Mouse (Mus musculus) heart, postnatal 36 days (tissue): ENCODE results near the gene Acadm. TPM values are rescaled to one million over a fixed set of nuclear protein-coding genes. Genes with fewer than 3 reads are reported as not detected.

Source experiments
- DNase-seq, 2 experiments: peaks; one replicate each; pipeline ENCODE4 v3.0.0; 2021 to 2022
- intact Hi-C: fragments of 180-260 bp; cut with DNase I; formaldehyde crosslinking; loops from one replicate; pipeline ENCODE4 v1.15.1; 2025
- total RNA-seq, 2 experiments: library from RNA; stranded (reverse); gene quantifications; 2 replicates each; pipeline ENCODE4 v1.2.3; 2021

Acadm gene
- 1,000 to 10,000 TPM; 1,212 to 1,313 TPM for total RNA-seq

DNA sequence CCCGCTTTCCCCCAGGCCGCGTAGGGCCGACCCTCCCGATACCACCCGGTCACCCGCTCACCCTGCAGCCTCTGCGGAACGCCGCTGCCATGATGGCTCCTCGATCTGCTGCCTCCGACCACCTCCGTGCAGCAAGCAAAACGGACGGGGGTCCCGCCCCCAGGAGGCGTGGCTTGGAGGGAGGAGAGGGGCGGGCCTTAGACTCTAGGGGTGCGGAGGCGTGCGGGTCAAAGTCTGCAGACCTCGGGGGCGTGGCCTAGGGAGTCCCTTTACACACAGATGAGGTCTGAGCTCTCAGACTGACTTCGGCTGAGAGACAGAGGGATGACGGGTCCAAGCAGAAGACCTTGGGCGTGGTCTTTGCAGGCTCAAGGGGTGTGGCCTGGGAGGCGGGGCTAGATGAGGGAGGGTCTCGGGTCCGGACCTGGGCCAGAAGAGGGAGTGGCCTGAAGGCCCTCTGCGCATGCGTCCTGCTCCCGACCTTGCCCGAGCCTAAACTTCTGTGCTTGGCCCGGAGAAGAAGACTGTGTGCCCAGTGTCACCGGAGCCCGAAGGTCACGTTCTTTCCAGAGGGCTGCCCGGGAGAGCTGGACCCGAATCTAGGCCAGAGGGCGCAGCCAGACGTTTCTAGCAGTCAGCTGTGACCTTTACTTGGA lies at the start of gene Acadm:
Gene Acadm (minus strand): TSS at position 298 of the 656 bp plus-strand sequence.
- intact Hi-C loops = loop anchor here (1.0 to 10.0 kb wide), 2 partner anchors 31 to 650 kb away; partner anchors contain the start of genes Cryz, Rabggtb and Tyw3

DNA sequence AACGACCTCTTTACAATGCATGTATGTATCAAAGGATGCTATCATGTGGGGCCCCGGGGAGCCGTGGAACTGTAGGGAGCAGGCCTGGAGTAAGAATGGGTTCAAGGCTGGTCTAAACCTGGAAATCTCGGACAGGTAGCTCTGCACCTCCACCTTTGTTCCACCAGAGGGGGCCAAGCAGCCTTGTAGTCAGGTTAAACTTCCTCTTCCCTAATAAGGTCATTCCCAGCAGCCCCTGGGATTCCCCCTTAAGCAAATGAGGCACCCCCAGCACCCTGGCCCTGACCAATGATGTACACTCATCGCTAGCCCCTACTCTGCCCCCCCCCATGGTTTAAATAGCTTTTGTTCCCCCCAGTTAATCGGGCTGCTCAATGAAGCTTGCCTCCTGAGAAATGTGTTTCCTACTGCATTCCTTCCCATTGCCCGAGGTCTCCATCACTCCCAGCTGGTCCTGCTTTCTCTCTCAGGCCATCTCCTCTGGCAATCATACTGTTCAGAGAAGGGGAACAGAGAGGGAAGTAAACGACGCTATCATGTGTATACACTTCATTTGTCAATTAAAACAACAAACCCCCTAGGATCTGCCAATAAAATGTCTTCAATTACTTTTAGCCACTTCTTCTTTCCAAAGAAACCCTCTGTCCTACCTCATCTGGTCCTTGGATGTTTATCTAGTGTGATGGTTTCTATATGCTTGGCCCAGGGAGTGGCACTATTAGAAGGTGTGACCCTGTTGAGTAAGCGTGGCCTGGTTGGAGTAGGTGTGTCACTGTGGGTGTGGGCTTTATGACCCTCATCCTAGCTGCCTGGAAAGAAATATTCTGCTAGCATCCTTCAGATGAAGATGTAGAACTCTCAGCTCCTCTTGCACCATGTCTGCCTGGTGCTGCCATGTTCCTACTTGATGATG lies 40.3 kb upstream of the Acadm start:
- no peak for DNase-seq
- intact Hi-C loops = loop anchor here (1.0 kb wide), 1 partner anchor 242 kb away; no protein-coding TSS in a partner anchor

More for the DNA sequence above, at the start of gene Acadm:
- DNase-seq = peak; percentile 98 to 99

DNA sequence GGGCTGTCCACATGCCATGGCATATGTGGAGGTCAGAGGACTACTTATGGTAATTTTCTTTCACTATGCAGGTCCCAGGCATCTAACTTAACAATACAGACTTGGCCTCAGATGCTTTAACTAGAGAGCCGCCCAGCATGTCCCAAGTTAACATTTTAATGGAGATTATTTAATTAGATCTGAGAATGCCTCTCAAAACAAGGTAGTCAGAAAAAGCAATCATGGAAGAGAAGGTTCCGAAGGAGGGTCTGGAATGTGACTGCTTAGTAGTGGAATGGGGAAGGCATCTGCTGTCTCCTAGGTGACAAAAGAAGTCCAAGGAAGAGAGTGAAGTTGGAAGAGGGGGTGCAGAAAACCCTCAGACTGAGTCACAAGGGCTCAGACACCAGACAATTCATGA lies 36.2 kb upstream of the Acadm start:
- intact Hi-C loops = no loop called here
- DNase-seq = no peak

DNA sequence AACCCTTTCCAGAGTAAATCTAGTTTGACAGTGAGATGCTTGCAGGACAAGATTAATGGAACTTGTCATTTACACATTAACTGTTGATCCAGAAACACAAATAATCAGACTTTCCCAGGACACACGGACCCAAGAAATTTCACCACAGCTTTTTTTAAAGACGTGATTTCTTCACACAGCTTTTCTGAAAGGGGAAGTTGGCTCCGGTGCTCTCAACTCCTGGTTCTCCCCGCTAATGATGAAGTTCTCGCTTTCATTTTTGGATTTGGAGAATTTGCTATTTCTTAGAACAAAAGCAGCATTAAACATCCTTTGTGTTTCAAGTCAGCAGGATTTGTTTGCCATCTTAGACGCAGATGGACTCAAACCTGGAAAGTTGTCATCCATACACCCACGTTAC lies 31.4 kb upstream of the Acadm start:
- no peak for DNase-seq
- intact Hi-C loops = no loop called here

DNA sequence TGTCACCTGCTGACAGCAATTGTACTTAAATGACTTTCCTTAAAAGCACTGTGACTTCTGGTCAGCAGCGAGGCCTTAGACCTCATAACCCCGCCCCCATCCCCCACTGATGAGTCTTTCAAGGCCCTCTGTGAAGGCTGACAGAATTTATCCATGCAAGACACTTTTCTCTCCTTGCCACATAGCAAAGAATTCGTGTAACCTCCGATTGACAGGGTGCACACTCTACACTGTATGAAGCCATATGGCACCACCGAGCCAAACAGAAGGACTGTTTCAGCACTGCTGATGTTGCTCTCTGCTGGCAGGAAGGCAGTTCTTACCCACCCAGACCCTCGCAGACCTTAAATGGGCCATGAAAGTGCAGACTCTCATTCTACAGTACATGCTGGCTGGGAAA lies 30.6 kb upstream of the Acadm start:
- DNase-seq = no peak
- intact Hi-C loops = no loop called here

DNA sequence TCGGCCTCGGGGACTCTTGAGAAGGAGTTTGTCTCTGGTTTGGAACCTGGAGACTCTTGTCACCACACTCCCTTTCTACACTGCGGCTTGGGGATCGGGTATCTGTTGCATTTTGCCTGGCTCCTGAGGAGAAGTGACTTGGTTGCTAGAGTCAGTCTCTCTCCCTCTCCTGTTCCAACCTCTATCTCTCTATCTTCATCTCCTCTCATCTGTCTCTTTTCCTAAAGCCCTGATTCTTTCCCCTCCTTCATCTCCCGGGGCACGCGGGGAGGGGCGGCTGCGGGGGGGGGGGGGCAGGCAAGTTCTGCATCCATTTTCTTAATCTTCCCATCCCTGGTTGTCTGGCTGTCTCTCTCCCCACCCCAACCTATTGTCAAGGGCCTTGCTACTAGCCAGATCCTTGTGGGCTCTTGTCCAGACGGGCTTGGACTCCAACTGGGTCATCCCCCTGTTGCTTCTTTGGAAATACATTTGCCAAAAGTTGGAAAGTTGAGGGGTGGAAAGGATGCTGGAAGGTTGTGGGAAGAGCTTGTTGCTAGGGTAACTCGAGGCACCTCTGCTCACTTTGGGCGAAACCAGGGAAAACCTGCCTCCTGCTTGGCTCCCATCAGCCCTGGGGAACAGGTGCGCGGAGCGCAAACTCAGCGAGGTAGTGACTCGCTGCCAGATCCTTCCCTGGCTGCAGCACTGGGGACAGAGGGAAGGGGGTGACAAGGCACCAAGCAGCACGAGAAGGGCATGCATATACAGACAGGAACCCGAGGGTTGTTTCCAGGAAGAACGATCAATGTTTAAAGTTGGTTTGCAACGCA lies 29.7 kb upstream of the Acadm start:
- intact Hi-C loops = no loop called here
- no peak for DNase-seq

DNA sequence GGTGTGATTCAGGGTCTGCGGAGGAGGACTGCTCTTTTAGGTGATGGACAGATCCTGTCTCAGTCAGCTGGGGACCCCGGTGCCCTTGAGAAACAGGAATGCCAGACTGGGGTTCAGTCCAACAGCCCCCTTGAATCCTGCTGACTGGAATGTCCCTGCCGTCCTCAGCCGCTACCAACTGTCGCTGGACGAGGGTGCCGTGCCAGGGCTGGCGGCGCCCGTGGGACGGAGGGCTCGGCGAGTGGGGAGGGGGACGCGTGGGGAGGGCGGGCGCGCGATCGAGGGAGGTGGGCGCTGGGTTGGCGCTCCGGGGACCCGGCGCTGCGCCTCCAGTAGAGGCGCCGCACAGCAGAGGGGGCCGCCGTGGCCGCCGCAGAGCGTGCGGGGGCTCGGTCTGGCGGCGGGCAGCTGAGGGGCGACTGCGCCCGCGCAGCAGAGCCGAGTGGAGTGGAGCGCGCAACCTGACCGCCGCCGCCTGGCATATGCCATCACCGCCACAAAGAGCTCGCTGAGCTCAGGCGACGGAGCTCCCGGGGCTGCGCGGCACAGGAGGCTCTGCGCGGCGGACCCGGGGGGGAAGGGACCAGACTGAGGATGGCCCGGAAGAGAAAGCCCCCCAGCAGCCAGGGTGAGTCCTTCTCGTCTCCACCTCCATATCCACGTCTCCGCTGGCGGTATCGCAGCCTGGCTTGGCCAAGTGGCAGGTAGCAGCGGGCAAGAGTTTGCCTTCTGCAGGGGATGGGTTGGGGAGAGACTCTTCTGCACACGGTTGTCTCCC lies 28.9 kb upstream of the Acadm start, which contains the start of gene Slc44a5:
Gene Slc44a5 (plus strand): TSS at position 266 of the 778 bp plus-strand sequence.
- DNase-seq = peak in 1 of 2 experiments; percentile 3

DNA sequence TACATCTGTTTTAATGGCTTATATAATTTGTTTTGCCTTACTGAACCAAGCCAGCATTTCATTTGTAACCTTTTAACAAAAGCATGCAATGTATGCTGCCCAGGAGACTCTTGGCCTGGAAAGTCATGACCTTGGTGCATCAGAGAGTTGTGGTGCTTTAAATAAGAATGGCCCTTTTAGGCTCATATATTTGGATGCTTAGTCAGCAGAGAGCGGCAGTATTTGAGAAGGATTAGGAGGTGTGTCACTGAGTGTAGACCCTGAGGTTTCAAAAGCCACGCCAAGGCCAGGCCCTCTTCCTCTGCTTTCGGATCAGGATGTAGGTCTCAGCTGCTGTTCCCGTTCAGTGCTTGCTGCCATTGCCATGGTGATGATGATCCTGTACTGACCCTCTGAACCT lies 25.0 kb upstream of the Acadm start:
- intact Hi-C loops = no loop called here
- no peak for DNase-seq

More for the DNA sequence above, 28.9 kb upstream of the Acadm start, which contains the start of gene Slc44a5:
- intact Hi-C loops = no loop called here

DNA sequence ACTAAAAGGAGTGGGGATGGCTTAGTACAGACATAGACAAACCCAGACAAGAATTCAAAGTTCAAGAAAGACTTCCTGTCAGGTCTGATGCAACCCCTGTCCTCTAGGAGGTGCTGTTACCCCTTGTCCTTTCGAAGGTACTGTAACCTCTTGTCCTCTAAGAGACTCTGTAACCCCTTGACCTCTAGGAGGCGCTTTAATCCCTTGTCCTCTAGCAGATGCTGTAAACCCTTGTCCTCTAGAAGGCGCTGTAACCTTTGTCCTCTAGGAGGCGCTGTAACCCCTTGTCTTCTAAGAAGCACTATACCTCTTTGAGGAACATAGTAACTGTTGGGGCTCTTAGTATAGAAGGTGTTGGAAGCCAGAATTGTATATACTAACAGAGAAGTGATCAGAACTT lies 24.1 kb upstream of the Acadm start:
- DNase-seq = no peak
- intact Hi-C loops = no loop called here

DNA sequence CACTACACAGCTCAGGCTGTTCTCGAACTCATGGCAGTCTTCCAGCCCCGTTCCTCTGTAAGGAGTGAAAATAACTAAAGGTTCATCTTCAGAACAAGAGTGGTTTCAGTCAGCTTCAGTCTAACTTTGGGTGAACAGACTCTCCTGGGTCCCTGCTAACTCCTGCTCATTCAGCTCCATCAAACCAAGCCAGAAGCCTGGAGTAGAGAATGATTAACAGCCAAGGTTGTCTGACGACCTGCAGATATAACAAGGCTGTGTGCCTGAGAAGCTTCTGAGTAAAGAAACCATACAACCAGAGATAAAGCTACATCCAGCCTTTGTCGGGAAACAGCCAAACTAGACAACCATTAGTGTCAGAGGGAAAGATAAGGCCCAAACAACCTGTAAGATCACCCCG lies 23.0 kb upstream of the Acadm start:
- intact Hi-C loops = no loop called here
- DNase-seq = no peak

DNA sequence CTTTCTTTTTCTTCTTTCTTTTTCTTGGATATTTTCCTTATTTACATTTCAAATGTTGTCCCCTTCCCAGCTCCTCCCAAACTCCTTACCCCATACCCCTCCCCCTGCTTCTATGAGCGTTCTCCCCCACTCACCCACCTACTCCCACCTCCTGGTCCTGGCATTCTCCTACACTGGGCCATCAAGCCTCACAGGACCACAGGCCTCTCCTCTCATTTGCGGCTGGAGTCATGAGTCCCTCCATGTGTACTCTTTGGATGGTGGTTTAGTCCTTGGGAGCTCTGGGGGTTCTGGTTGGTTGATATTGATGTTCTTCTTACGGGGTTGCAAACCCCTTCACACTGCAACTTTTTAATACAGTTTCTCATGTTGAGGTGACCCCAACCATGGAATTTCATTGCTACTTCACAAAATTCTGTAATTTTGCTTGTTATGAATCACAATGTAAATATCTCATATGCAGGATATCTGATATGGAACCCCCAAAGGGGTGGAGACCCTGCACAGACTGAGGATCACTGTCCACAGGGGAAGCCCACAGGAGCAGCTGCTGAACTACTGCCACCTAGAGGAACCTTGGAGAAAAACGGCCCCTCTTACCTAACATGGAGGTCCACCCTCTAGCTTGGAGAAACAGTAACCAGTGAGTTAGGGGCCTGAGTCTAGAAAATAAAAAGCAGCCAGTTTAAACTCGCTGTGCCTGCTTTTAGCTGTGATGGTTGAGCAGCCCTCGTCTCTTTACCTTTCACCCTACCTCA lies 17.4 kb upstream of the Acadm start:
- no peak for DNase-seq
- intact Hi-C loops = loop anchor here (5.0 kb wide), 1 partner anchor 610 kb away; no protein-coding TSS in a partner anchor

DNA sequence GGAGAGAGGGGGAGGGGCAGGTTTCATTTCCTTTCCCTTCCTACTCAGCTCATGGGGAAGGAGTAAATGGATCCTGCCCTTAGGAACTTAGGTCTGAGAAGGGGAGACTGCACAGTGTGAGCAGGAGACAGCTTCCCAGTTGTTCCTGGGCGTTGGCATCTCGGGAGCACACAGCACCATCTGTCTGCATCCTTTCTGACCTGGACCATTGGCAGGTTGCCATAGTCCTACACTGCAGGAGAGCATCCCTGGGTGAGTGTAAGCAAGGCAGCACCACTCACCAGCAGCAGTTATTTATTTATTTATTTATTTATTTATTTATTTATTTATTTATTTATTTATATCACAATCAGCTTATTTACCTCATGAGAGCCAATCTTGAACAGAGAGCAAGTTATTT lies 16.5 kb upstream of the Acadm start:
- intact Hi-C loops = loop anchor here (5.0 kb wide), 1 partner anchor 611 kb away; no protein-coding TSS in a partner anchor
- DNase-seq = no peak

DNA sequence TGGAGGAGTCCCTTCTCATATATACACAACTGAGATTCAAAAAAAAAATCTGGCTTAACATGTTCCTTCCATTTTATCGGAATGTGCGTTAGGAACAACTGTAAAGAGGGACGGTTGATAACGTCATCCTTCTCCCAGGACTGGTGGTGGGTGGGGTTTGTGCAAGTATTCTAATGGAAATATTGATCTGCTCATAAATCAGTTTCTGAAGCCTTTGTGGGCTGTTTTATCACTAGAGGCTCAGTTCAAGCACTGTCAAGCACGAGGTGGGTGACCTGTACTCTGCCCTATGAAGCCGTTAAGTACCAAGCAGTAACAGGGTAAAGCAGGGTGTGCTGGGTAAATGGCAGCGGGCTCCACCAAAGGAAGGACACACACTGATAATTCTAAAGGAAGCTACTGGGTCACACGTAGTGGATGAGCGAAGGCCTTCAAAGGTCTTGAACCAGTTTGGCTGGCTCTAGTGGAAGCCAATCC lies 15.3 kb upstream of the Acadm start:
- no peak for DNase-seq
- intact Hi-C loops = loop anchor here (1.0 to 5.0 kb wide), 2 partner anchors 267 to 613 kb away; no protein-coding TSS in a partner anchor

DNA sequence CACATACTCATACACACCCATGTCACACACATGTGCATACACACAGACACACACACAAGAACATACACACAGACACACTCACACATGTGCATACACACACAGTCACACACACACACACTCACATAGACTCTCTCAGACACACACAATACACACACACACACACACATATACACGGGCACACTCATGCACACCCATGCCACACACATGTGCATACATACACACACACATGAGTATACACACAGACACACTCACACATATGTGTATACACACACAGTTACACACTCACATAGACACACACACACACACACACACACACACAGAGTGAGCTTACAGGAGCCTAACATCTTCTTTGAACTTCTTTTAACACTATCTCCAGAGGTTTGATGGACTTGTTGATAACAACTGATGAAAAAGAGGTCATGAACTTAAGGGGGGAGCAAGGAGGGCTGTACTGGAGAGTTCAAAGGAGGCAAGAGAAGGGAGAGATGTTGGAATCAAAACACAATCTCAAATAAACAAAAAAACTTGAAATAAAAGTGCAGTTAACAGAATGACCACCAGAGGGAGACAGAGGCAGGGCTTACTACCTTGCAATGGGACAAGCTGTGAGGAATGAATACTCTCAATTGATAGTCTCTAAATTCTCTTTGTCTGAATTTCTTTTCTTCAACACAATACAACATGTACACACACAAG lies 14.8 kb upstream of the Acadm start:
- intact Hi-C loops = loop anchor here (1.0 kb wide), 1 partner anchor 267 kb away; no protein-coding TSS in a partner anchor
- DNase-seq = no peak

DNA sequence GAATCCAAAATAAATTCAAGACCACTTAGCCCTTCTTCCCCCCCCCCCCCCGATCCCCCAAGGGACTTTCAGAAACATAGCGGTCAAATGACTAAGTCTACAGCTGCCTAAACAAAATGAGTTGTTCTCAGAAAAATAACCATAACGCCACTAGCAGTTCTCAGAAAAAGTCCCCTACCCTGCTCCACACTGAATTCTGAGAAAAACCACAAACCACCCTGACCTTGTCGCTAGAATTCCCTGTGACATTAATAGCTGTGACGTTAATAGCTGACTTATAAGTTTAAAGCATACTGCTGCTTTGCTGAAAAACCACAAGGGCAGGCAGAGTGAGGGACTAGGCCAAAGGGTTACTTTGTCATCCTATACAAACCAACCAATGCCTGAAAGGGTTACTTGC lies 13.5 kb upstream of the Acadm start:
- intact Hi-C loops = no loop called here
- no peak for DNase-seq

DNA sequence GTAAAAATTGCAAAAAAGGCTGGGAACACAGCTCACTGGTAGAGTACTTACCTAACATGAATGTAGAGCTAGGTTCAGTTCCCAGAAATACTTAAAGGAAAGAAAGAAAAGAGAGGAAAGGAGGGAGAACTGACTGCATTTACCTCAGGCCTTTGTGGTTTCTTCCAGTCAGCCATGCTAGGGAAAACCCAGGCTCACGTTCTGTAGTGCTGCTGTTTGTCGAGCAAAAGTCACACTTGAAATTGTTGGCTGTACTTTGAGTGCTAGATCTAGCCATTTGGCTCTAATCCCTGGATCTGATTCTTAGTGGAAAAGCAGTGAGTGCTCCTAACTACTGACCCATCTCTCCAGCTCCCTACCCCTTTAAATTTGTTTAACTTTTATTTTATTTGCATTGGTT lies 3.7 kb upstream of the Acadm start:
- intact Hi-C loops = loop anchor here (10.0 kb wide), 1 partner anchor 647 kb away; the partner anchor contains the start of genes Cryz and Tyw3
- no peak for DNase-seq

DNA sequence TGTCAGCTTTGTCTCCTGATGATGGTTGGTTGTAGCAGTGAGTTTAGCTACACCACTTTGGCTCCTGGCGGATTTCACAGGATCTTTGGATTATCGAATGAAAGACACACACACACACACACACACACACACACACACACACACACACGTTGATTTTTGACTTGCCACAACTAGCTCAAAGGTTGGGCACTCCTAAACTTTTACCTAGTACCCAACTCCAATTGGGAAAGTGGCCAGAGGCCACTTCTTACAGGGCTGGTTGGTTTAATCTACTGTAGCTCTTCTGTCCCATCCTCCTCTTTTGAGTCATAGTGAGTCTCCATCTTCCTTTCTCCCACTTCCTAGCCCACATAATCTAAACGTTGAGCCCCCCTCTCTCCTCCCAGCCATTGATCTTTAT lies 2.8 kb upstream of the Acadm start:
- no peak for DNase-seq
- intact Hi-C loops = loop anchor here (10.0 kb wide), 1 partner anchor 648 kb away; the partner anchor contains the start of genes Cryz and Tyw3

DNA sequence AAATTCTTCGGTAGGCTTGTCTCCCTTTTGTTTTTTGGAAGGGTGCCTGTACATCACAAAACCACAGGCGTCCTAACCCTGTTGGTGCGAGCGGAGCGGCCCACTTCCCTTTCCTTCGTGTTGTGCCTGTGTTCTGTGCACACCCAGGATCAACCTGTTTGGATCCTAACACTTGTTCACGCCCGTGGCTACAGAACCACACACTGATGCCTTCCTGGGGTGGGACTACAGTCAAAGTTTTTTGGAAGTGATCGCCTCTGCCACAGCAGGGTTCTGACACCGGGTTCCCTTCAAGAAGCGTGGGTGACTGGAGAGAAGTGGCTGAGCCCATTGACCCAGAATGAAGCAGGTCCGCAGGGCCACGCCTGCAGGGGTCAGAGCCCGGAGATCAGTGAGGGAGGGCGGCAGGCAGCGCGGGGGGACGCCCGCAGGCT lies 514 bp downstream of the Acadm start:
- DNase-seq = no peak
- intact Hi-C loops = loop anchor here (1.0 to 10.0 kb wide), 2 partner anchors 31 to 651 kb away; partner anchors contain the start of genes Cryz, Rabggtb and Tyw3
